Mouse (Mus musculus): ENCODE data around the gene Birc2.

Gene Birc2

GRCm38 (mm10) chr9:7846667-7847199, 9.9 kb upstream of the Birc2 start:
- DNase-seq (ENCODE audit: extremely low read depth, insufficient read length, low spot score): no peak

DNA sequence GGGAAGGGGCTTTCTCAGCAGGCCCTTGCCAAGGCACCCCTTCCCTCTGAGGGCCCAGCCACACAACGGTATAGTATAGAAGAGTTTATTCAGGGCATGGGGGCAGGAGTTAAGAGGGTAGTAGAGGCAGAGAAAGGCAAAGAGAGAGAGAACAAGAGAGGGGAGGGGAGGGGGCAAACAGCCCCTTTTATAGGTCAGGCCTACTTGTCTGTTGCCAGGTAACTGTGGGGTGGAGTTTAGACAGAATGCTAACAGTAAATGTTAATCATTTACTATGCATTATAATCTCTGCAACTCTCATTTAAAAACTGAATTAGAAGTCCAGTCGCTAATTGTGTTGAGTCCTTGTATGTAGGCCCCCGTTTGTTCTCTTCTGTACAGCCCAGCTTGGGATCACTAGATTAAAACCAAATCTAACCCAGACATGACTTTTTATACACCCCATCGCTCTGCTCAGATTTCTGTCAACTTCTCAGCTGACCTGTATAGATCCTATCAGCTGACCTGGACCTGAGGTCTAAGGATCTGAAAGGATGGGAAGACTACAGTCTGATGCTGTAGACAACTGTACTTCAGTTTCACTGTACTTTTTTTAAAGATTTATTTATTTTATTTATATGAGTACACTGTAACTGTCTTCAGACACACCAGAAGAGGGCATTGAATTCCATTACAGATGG, 8.5 kb upstream of the Birc2 start:
- DNase-seq (ENCODE audit: extremely low read depth, insufficient read length, low spot score): no peak

GRCm38 (mm10) chr9:7841221-7841620, 4.4 kb upstream of the Birc2 start:
- DNase-seq (ENCODE audit: extremely low read depth, insufficient read length, low spot score): no peak

DNA sequence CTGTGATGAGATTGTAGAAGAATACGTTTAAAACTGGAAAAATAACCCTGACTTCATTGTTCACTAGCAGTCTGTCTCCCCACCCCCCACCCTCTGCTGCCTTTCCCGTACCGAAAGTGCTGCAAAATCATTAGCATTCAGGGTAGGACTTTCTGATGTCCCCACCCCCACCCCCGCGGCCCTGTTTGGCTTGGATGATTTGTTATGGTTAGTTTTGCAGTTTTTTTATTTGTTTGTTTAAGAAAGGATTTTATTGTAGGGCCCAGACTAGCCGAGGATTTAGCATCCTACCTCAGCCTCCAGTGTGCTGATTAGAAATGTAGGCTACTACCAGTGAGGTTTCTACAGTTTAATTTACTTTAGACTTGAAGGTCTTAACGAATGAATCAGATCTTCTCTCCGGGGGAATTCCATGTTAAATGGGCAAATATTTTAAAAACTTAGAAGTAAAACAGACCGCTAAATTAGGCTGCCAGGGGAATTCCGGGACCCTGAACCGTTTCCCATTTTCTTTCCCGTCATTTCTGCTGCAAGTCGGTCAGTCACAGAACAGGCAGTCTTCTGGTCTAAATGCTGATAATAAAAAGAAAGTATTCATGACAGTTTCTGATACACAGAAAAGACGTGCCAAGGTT, 1.1 kb upstream of the Birc2 start:
- DNase-seq (ENCODE audit: extremely low read depth, insufficient read length, low spot score): peak; percentile 62

- DNase-seq (ENCODE audit: extremely low read depth, insufficient read length, low spot score): no peak
Measured at GRCm38 (mm10) chr9:7836331-7836730, 533 bp downstream of the Birc2 start.

GRCm38 (mm10) chr9:7835302-7835701, 1.6 kb downstream of the Birc2 start:
- DNase-seq (ENCODE audit: extremely low read depth, insufficient read length, low spot score): no peak

DNA sequence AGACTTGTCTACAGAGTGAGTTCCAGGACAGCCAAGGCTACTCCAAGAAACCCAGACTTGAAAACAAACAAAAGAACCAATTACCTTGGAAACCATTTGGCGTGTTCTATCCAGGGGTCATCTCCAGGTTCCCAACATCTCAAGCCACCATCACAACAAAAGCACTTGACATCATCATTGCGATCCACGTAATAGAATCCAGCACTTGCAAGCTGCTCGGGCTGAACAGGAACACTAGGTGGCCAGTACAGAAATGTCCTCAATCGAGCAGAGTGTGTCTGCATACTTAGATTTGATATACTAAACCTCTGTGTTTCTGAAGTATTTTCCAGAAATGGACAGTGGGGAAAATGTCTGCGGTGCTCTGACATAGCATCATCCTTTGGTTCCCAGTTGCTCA, 3.4 kb downstream of the Birc2 start:
- DNase-seq (ENCODE audit: extremely low read depth, insufficient read length, low spot score): no peak

DNA sequence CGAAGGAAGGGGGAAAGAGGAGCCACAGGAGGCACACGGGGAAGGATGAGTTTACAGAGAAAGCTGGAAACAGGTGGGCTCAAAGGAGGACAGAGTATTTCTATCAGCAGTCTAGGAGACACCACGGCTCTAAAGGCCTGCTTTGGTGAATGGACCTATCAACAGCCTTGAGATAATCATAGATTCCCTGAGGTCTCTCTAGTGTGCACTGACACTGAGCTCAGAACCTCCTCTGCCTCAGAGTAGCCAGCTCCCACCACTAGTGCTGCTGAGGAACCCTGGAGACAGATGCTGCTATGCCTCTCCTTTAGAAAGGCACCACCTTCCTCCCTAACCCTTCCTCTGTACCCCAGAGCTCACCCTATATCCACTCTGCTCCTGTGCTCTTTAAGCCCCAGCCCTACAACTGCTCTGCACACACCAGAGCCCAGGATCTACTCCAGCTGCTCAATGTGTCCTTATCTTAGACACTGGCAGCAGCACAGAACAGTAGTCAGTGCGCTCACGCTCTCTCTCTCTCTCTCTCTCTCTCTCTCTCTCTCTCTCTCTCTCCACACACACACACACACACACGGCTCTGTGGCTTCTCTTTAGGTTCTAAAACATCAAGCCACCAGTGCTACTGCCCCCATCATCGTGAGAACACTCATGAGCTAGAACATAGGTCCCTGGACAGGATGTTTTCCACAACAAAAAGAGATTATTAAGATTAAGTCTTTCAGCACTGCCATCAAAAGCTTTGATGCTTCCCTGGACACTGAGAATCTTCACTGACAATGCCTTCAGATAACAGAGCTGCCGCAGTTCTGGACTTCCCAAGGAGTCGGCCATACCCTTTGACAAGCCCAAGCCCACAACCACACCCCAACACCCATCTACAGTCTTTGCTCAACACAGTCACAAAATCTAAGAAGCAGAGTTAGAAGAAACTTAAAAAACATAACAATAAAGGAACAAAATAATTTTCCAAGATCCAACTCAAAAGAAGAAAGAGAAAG, 7.0 kb downstream of the Birc2 start:
- DNase-seq (ENCODE audit: extremely low read depth, insufficient read length, low spot score): no peak

DNA sequence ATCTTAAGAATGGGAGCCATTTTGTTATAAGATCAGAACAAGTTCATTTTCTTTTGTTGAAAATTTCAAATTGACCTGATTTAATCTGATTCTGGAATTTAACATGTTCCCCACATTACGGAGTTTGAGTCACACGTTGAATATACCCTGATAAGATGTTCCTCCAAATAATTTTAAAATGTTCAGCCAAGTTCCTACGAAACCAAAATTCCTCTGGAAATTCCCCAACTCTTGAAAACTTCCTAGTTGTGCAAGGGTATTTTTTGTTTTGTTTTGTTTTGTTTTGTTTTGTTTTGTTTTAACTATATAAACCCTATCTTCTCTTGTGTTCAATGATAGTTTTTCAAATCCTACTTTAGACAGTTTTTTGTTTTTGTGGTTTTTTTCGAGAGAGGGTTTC, 8.2 kb downstream of the Birc2 start:
- DNase-seq (ENCODE audit: extremely low read depth, insufficient read length, low spot score): no peak

GRCm38 (mm10) chr9:7824916-7825315, 11.9 kb downstream of the Birc2 start:
- no peak for DNase-seq (ENCODE audit: extremely low read depth, insufficient read length, low spot score)

- no peak for DNase-seq (ENCODE audit: extremely low read depth, insufficient read length, low spot score)
Measured at GRCm38 (mm10) chr9:7822758-7823157, 14.1 kb downstream of the Birc2 start.

DNA sequence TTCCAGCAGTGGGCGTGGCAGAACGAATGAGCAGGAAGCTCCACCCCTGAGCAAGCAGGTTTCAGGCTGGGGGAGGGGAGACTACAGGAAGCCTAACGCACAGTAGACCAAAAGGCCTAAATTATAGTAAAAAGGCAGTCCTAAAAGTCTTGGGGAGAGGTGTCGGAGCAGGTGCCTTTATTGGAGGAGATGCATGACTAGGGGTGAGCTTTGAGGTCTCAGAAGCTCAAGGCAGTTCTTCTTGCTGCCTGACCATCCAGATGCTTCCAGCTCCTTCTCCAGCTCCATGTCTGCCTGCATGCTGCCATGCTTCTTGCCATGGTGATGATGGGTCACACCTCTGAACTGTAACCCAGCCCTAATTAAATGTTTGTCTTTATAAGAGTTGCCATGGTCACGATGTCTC, 31.8 kb downstream of the Birc2 start:
- DNase-seq (ENCODE audit: extremely low read depth, insufficient read length, low spot score): no peak

DNA sequence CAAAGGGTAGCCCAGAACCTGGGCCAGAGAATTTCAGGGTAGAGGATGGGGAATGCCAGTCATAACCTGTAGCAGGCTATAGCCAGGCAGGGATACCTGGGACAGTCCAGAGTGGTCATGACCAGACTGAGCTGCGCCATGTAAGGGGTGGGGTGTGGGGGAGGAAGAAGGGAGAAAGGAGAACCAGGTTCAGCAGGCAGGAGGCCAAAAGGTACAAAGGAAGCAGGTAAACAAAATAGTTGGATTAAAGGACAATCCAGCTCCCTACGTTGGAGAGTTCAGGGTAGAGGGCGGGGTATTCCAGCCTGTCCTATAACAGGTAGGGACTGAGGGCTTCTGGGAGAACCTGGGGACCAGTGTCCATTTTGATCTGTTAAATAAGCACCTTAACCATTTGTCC, 38.3 kb downstream of the Birc2 start:
- DNase-seq (ENCODE audit: extremely low read depth, insufficient read length, low spot score): no peak

- DNase-seq (ENCODE audit: extremely low read depth, insufficient read length, low spot score): no peak
Measured at GRCm38 (mm10) chr9:7797542-7797941, 39.3 kb downstream of the Birc2 start.

GRCm38 (mm10) chr9:7796129-7796864, 40.6 kb downstream of the Birc2 start:
- no peak for DNase-seq (ENCODE audit: extremely low read depth, insufficient read length, low spot score)

GRCm38 (mm10) chr9:7795581-7795980, 41.3 kb downstream of the Birc2 start:
- DNase-seq (ENCODE audit: extremely low read depth, insufficient read length, low spot score): no peak

DNA sequence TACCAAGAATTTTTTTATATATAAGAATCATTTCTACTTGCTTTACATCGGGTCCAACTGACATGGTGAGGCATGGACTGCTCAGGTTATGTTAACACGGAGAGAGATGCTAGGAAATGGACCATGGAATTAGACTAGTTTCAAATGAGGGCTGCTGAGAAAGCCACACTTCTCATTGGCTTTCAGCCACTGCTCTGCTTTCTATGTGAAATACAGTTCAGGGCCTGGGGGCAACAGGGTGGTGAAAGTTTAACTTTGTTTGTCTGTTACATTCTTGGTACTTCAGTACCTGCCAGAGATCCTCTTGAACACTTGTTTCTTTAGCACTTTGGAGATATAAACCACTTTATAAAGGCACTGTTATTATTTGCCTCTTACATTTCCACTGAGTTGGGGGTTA, 43.3 kb downstream of the Birc2 start:
- DNase-seq (ENCODE audit: extremely low read depth, insufficient read length, low spot score): no peak

- DNase-seq (ENCODE audit: extremely low read depth, insufficient read length, low spot score): no peak
Measured at GRCm38 (mm10) chr9:7790580-7791084, 46.2 kb downstream of the Birc2 start.

- no peak for DNase-seq (ENCODE audit: extremely low read depth, insufficient read length, low spot score)
Measured at GRCm38 (mm10) chr9:7789764-7790575, 46.9 kb downstream of the Birc2 start.
